Mouse (Mus musculus): Measurements from ENCODE around the gene Prpf19. TPM values are rescaled to one million over a fixed set of nuclear protein-coding genes. Genes with fewer than 3 reads are reported as not detected.

Gene Prpf19
- polyA plus RNA-seq (2012; rRNA removed), result 331 and 345 TPM in 2 replicates

DNA sequence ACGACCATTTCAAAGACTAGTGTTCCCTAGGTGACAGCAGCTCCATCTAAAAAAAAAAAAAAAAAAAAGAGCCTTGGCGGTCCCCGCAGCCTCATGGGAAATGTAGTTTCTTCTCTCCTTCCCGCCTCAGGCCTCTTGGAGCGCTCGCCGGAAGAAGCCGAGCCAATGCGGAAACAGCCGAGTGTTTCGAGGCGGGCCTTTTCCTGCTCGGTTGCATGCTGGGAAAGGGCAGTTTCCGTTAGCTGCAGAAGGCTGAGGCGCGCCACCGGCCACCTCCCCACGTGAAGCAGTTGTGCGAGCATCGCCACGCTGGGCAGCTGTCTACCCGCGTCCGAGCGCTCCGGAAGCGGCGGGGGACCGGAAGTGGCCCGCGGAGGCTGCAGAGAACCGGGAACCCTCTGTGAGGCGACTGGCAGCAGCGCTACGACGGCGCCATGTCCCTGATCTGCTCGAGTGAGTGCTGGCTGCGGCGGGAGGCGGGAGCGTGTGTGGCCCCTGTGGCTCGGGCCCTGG lies at the start of gene Prpf19:
Prpf19 (plus strand) TSS at position 216 of the 513 bp plus-strand sequence.

DNA sequence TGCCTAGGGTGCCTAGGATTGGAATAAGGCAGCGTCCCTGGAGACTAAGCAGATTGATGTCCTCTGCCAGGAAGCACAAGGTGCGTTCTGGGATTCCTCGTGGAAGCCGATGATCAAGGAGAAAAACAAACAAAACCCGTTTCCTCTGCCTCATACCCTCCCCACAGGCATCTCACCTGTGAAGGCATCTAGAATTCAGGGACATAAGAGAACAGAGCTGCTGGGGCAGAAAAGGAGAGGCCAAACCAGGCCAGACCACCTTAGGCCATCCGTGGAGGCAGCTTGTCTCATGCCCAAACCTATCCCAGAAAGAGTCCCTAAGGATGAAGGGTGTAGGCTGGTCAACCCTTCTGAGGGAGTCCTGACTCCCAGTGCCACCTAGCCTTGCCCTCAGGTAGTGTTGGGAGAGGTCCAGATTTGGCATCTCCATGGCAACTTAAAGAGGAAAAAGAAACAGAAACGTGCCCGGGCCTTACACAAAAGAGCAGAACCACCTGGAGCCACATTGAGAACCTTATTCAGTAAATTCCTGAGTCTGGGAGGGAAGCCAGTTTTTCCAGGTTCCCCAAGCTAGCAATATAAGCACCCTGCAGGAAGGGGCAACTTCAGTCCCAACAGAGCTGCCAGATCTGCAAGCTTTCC lies 25.0 kb upstream of the Prpf19 start, which contains the start of gene Tmem132a:
Tmem132a (minus strand) TSS at position 55 of the 642 bp plus-strand sequence.

DNA sequence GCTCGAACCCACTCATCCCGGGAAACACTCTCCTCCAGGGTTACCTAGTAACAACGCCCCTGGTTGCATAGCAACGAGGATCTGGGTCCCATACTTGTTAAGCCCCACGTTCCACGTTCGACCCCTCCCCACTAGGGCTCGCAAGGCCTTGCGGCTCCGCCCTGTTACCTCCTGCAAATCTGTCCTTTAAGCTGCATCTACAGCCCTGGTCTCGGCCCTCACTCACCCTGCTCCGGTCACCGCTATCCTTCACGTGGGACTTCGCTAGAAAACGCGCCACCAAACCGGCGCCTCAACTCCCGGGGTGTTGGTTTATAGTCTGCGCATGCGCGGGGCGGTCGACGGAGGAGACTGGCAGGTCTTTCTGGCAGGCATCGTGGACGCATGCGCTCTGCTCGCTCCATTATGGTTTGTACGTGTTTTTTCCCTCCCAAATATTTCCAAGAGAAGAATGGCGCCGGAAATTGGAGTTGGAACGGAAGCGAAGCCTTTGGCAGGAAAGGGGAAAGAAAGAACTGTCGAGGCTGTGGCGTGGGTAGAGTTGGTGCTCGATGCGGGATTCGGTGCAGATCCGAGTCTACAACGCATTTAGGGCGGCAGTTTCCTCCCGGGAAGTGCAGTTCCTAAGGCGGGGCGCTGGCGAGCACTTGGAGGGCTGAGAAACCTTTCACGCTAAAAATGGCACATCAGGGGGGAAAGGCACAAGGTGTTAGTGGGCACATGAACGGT lies 13.4 kb upstream of the Prpf19 start, which contains the start of gene Tmem109:
Tmem109 (minus strand) TSS at position 576 of the 729 bp plus-strand sequence.

DNA sequence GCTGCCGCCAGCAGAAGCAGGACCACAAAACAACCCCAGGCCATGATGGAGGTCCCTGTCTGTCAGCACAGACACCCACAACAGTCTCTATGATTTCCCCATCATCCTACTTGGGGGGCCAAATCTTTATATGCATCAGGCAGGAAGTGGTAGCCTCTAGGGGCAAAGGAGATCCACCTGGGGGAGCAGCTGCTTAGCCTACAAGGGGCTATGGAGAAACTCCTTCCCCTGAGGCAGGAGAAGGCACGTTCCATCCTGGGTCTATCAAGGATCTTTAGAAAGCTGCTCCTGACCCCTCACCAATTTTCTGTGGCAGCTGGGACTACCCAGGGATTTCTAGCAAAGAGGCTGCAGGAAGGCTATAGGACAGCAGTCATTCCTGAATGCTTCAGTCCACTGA lies 25.5 kb downstream of the Prpf19 start, which contains the start of gene Zp1:
Zp1 (minus strand) TSS at position 101 of the 400 bp plus-strand sequence.

DNA sequence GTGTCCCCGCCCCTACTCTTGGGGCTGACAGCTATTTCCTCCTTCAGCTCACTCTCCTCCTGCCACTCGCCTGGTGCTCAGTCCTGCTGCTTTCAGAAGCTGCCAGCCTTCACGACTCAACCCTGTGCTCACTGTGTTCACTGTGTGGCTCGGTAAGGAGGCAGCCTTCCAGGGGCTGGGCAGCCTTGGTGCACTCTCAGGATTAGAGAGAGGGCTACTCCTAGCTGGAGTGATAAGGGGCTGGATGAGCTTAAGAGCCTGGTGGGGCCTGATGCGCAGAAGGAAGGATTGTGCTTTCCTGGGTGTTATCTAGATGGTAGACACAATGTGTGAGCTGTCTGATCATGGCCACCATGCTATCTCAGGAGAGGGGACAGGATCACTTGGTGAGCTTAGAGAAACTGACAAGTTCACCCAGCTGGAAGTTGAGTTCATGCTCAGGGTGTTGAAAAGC lies 42.1 kb downstream of the Prpf19 start, which contains the start of gene Ptgdr2:
Ptgdr2 (plus strand) TSS at position 51 of the 454 bp plus-strand sequence.

DNA sequence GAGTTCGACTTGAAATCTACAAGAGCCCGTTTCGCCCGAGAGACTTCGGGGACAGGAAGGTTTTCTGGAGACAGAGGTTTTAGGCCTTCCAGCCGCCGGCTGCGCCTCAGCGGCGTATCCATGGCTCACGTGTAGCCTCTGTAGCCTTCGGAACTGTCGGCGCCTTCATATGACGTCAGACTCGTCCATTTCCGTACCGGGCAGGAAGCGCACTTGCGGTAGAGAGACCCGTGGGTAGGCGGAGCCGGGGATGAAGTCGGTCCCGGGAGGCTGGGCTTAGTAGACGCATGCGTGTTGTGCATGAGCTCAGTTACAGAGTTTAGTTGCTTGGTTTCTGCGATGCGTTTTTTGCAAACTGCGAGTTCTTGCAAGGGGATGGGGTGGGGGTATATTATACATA lies 54.1 kb downstream of the Prpf19 start, which contains the start of gene Ccdc86:
Ccdc86 (minus strand) TSS at position 155 of the 400 bp plus-strand sequence.

Other genes starting within 250 kb of the Prpf19 start
- 0.06 and 0.07 TPM in 2 replicates for gene Pga5, start 217.2 kb upstream of the Prpf19 start, polyA plus RNA-seq (2012; rRNA removed)
- gene Vps37c, start 206.5 kb upstream of the Prpf19 start, polyA plus RNA-seq (2012; rRNA removed), result 27.8 and 30.0 TPM in 2 replicates
- gene Cd5, start 156.2 kb upstream of the Prpf19 start, polyA plus RNA-seq (2012; rRNA removed), result 0.10 and 0.18 TPM in 2 replicates
- 0.03 TPM in 1 of 2 replicates, not detected in the other for gene Cd6, start 65.2 kb upstream of the Prpf19 start, polyA plus RNA-seq (2012; rRNA removed)
- gene Slc15a3, start 55.5 kb upstream of the Prpf19 start, polyA plus RNA-seq (2012; rRNA removed), result 1.8 and 2.6 TPM in 2 replicates
- gene Tmem132a, start 25.3 kb upstream of the Prpf19 start, polyA plus RNA-seq (2012; rRNA removed), result 234 and 238 TPM in 2 replicates
- 39.1 and 49.6 TPM in 2 replicates for gene Tmem109, start 13.2 kb upstream of the Prpf19 start, polyA plus RNA-seq (2012; rRNA removed)
- 0.07 and 0.10 TPM in 2 replicates for gene Zp1, start 25.4 kb downstream of the Prpf19 start, polyA plus RNA-seq (2012; rRNA removed)
- gene Ptgdr2, start 41.9 kb downstream of the Prpf19 start, polyA plus RNA-seq (2012; rRNA removed), result 0.23 and 0.28 TPM in 2 replicates
- 5.2 and 6.1 TPM in 2 replicates for gene Ccdc86, start 54.0 kb downstream of the Prpf19 start, polyA plus RNA-seq (2012; rRNA removed)
- gene Ms4a10, start 79.4 kb downstream of the Prpf19 start, polyA plus RNA-seq (2012; rRNA removed), result 0.08 TPM in 1 of 2 replicates, not detected in the other
- not detected in 2 replicates for gene Ms4a15, start 98.0 kb downstream of the Prpf19 start, polyA plus RNA-seq (2012; rRNA removed)
- gene Ms4a18, start 122.8 kb downstream of the Prpf19 start, polyA plus RNA-seq (2012; rRNA removed), result not detected in 2 replicates
- gene Ms4a8a, start 185.9 kb downstream of the Prpf19 start, polyA plus RNA-seq (2012; rRNA removed), result not detected in 2 replicates
- not detected in 2 replicates for gene 1700017D01Rik, start 235.6 kb downstream of the Prpf19 start, polyA plus RNA-seq (2012; rRNA removed)

Measured in central nervous system, embryonic 14 days (tissue).